Mouse (Mus musculus) heart, postnatal 4 days (tissue): ENCODE data around the gene 4931429L15Rik. TPM values are rescaled to one million over a fixed set of nuclear protein-coding genes. Genes with fewer than 3 reads are reported as not detected.
A peak's percentile ranks its signal among the peaks of the same experiment; 100 is the strongest.

Source experiments
- DNase-seq: peaks from one replicate; pipeline ENCODE4 v3.0.0; 2021
- total RNA-seq, 2 experiments: library from RNA; stranded (reverse); gene quantifications; 2 replicates each; pipeline ENCODE4 v1.2.3; 2021

4931429L15Rik gene
- total RNA-seq, 2 experiments from 2014 or later = not detected

GRCm38 (mm10) chr9:46257546-46257945, 62.2 kb downstream of the 4931429L15Rik start:
- DNase-seq = peak; percentile 35

DNA sequence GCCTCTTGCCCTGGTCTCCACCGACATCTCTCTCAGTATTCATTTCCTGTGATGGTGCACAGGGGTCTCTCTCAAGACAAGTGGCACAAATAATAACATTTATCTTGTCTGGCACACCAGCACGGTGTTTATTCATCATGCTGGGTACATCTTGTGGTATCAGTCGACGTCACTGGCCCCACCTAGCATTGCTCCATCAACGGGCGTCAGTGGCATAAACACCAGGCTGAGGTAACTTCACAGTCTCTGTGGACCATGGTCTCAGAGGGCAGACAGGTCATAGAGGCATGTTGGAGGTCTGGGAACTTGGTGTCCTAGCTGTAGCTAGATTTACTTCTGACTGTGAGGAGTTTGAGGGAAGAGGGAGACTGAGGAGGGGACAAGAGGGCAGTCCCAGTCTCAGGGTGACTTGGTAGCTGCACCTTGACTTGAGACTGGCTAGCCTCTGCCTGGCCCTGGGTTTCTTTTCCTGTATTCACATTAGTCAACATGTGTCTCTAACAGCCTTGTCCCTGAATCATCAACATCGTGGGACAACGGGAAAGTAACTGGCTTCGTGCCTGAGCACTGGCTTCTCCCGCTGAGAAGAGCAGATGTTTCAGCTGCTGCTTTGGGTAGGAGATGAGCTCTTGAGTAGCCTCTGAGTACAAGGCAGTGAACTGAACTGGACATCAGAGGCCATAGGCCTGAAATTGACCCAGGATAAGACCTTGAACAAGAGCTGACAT, 63.0 kb downstream of the 4931429L15Rik start:
- no peak for DNase-seq

GRCm38 (mm10) chr9:46256177-46256576, 63.6 kb downstream of the 4931429L15Rik start:
- DNase-seq = no peak

Other genes starting within 250 kb of the 4931429L15Rik start
- gene Apoa1, start 91.4 kb downstream of the 4931429L15Rik start, total RNA-seq = under 1 TPM; 0.45 to 0.61 TPM
- not detected for gene Apoc3, start 84.3 kb downstream of the 4931429L15Rik start, total RNA-seq
- not detected for gene Apoa4, start 79.3 kb downstream of the 4931429L15Rik start, total RNA-seq
- not detected for gene Apoa5, start 51.4 kb downstream of the 4931429L15Rik start, total RNA-seq
- gene Zpr1, start 46.9 kb downstream of the 4931429L15Rik start, total RNA-seq = 10 to 100 TPM; 19.3 to 23.5 TPM
- 10 to 100 TPM; 10.9 to 12.3 TPM for gene Bud13, start 37.0 kb downstream of the 4931429L15Rik start, total RNA-seq